Mouse (Mus musculus) midbrain, embryonic 16.5 days (tissue): ENCODE data around the gene Krtcap2. TPM values are rescaled to one million over a fixed set of nuclear protein-coding genes. Genes with fewer than 3 reads are reported as not detected.
A peak's percentile ranks its signal among the peaks of the same experiment; 100 is the strongest.

Source experiments
- ATAC-seq: fragments of 200-750 bp; cut with Nextera tagmentation; 2 replicates; pipeline ENCODE4 v1.8.0; 2017; ENCODE audit warnings: moderate TSS enrichment
- H3K27ac ChIP-seq: fragments of 300-500 bp; sonication (generic); 2 replicates; pipeline ENCODE4 v1.5.1; 2014; ENCODE audit warnings: mild to moderate bottlenecking, low read length, mixed read lengths
- H3K27me3 ChIP-seq: fragments of 300-500 bp; sonication (generic); 2 replicates; pipeline ENCODE4 v1.6.1; 2014; ENCODE audit warnings: low read depth, low read length, mixed read lengths; ENCODE audit not compliant: control insufficient read depth, insufficient read depth
- H3K36me3 ChIP-seq: fragments of 300-500 bp; sonication (generic); 2 replicates; pipeline ENCODE4 v1.6.1; 2014; ENCODE audit warnings: mild to moderate bottlenecking, low read length, moderate library complexity, mixed read lengths; ENCODE audit not compliant: control insufficient read depth, insufficient read depth
- H3K4me1 ChIP-seq: fragments of 300-500 bp; sonication (generic); 2 replicates; pipeline ENCODE4 v1.6.1; 2014; ENCODE audit warnings: mild to moderate bottlenecking, low read length, mixed read lengths; ENCODE audit not compliant: control insufficient read depth, insufficient read depth
- H3K4me2 ChIP-seq: fragments of 300-500 bp; sonication (generic); 2 replicates; pipeline ENCODE4 v1.6.1; 2014; ENCODE audit warnings: mild to moderate bottlenecking, low read length, mixed read lengths
- H3K4me3 ChIP-seq: fragments of 300-500 bp; sonication (generic); 2 replicates; pipeline ENCODE4 v1.5.1; 2014; ENCODE audit warnings: low read depth, mild to moderate bottlenecking, low read length, moderate library complexity, mixed read lengths
- H3K9ac ChIP-seq: fragments of 300-500 bp; sonication (generic); 2 replicates; pipeline ENCODE4 v1.6.1; 2014; ENCODE audit warnings: low read depth, low read length, mixed read lengths
- H3K9me3 ChIP-seq: fragments of 300-500 bp; sonication (generic); replicated peaks from 2 replicates; pipeline ENCODE4 v1.6.1; 2014; ENCODE audit warnings: mild to moderate bottlenecking, low read length, mixed read lengths; ENCODE audit not compliant: control insufficient read depth, poor library complexity, severe bottlenecking
- WGBS: fragments of 180-500 bp; shearing (Covaris S2); extraction: QIAGEN DNeasy Blood & Tissue Kit; methylation state at CpG from one replicate; pipeline ENCODE4 v1.1.7; 2014; 5-methylcytosine and 5-hydroxymethylcytosine counted together
- polyA plus RNA-seq: library from polyadenylated mRNA; unstranded; fragments of >200 nt; fragmentation: Nextera tagmentation; extraction: Ambion mirVana; gene quantifications from 2 replicates; pipeline ENCODE4 v1.2.1, GENCODE M21; 2015

Krtcap2 gene
- polyA plus RNA-seq, 1 experiment from 2014 or later: 195 TPM

- H3K27ac ChIP-seq: no peak overlapping the region
- no peaks in the 10 kb centered on the region for H3K27me3 ChIP-seq
- 46% methylated on average over 8 of the region's 8 CpGs for WGBS
- no peak for ATAC-seq
- H3K4me3 ChIP-seq: no peak overlapping the region
- no peak overlapping the region for H3K9ac ChIP-seq
- H3K4me2 ChIP-seq: no peak overlapping the region
- no peaks in the 10 kb centered on the region for H3K36me3 ChIP-seq
- peaks cover 26% of the 10 kb centered on the region for H3K4me1 ChIP-seq
- no peaks in the 10 kb centered on the region for H3K9me3 ChIP-seq
These were observed 26.2 kb upstream of the Krtcap2 start for GRCm38 (mm10) chr3:89219546-89219945.

GRCm38 (mm10) chr3:89221167-89221566, 24.6 kb upstream of the Krtcap2 start:
- ATAC-seq: no peak

GRCm38 (mm10) chr3:89224796-89225195, 21.0 kb upstream of the Krtcap2 start:
- WGBS: 20% methylated on average over 11 of the region's 11 CpGs
- peak overlapping the region; percentile 43 for H3K4me3 ChIP-seq
- peaks cover 47% of the 10 kb centered on the region for H3K4me1 ChIP-seq
- H3K9ac ChIP-seq: peak overlapping the region; percentile 69
- ATAC-seq: no peak
- H3K9me3 ChIP-seq: no peaks in the 10 kb centered on the region
- no peaks in the 10 kb centered on the region for H3K27me3 ChIP-seq
- H3K36me3 ChIP-seq: no peaks in the 10 kb centered on the region
- H3K27ac ChIP-seq: peak overlapping the region; percentile 90
- H3K4me2 ChIP-seq: peak overlapping the region; percentile 78

More at GRCm38 (mm10) chr3:89221167-89221566, 24.6 kb upstream of the Krtcap2 start:
- Histone ChIP-seq H3K9ac (no peak overlapping the region), H3K27me3 (no peaks in the 10 kb centered on the region), H3K4me1 (peaks cover 30% of the 10 kb centered on the region), H3K4me2 (no peak overlapping the region), H3K4me3 (no peak overlapping the region), H3K27ac (no peak overlapping the region), H3K9me3 (no peaks in the 10 kb centered on the region), H3K36me3 (no peaks in the 10 kb centered on the region)
- 55% methylated on average over 5 of the region's 5 CpGs for WGBS

- WGBS: 12% methylated on average over 12 of the region's 12 CpGs
- peak overlapping the region; percentile 90 for H3K27ac ChIP-seq
- H3K4me1 ChIP-seq: peaks cover 47% of the 10 kb centered on the region
- peak overlapping the region; percentile 43 for H3K4me3 ChIP-seq
- peak overlapping the region; percentile 78 for H3K4me2 ChIP-seq
- H3K9me3 ChIP-seq: no peaks in the 10 kb centered on the region
- H3K9ac ChIP-seq: peak overlapping the region; percentile 69
- no peaks in the 10 kb centered on the region for H3K36me3 ChIP-seq
- ATAC-seq: no peak
- H3K27me3 ChIP-seq: no peaks in the 10 kb centered on the region
These were observed 20.4 kb upstream of the Krtcap2 start for GRCm38 (mm10) chr3:89225321-89225815.

GRCm38 (mm10) chr3:89225918-89226317, 19.8 kb upstream of the Krtcap2 start:
- Histone ChIP-seq H3K9me3 (no peaks in the 10 kb centered on the region), H3K36me3 (no peaks in the 10 kb centered on the region), H3K4me2 (peak overlapping the region; percentile 78), H3K9ac (peak overlapping the region; percentile 69), H3K4me1 (peaks cover 47% of the 10 kb centered on the region), H3K27me3 (no peaks in the 10 kb centered on the region), H3K4me3 (peak overlapping the region; percentile 43), H3K27ac (peak overlapping the region; percentile 90)
- 7% methylated on average over 4 of the region's 4 CpGs for WGBS
- ATAC-seq: peak; percentile 52

GRCm38 (mm10) chr3:89226361-89226760, 19.4 kb upstream of the Krtcap2 start:
- no peak for ATAC-seq
- peak overlapping the region; percentile 90 for H3K27ac ChIP-seq
- peak overlapping the region; percentile 78 for H3K4me2 ChIP-seq
- peak overlapping the region; percentile 69 for H3K9ac ChIP-seq
- peak overlapping the region; percentile 43 for H3K4me3 ChIP-seq
- H3K4me1 ChIP-seq: peaks cover 47% of the 10 kb centered on the region
- 7% methylated on average over 11 of the region's 11 CpGs for WGBS
- no peaks in the 10 kb centered on the region for H3K27me3 ChIP-seq
- H3K36me3 ChIP-seq: no peaks in the 10 kb centered on the region
- no peaks in the 10 kb centered on the region for H3K9me3 ChIP-seq

- H3K4me3 ChIP-seq: peak within 1 kb of the TSS; percentile 43
- WGBS: 2% methylated on average over 21 of the region's 21 CpGs
- H3K27ac ChIP-seq: peak within 1 kb of the TSS; percentile 90
- H3K4me2 ChIP-seq: peak within 1 kb of the TSS; percentile 78
- no peaks in the 10 kb centered on the region for H3K27me3 ChIP-seq
- peak within 1 kb of the TSS; percentile 69 for H3K9ac ChIP-seq
- peak; percentile 28 for ATAC-seq
- no peaks in the 10 kb centered on the region for H3K9me3 ChIP-seq
- peaks cover 47% of the 10 kb centered on the region for H3K4me1 ChIP-seq
- H3K36me3 ChIP-seq: no peaks in the 10 kb centered on the region
These were observed 18.9 kb upstream of the Krtcap2 start, which contains the start of gene Mtx1 for GRCm38 (mm10) chr3:89226900-89227299. Gene Mtx1 (minus strand): TSS chr3:89227088.

GRCm38 (mm10) chr3:89227307-89228179, 18.2 kb upstream of the Krtcap2 start:
- Histone ChIP-seq H3K27ac (peak overlapping the region; percentile 90), H3K4me2 (peak overlapping the region; percentile 78), H3K4me3 (peak overlapping the region; percentile 43), H3K4me1 (peaks cover 47% of the 10 kb centered on the region), H3K36me3 (no peaks in the 10 kb centered on the region), H3K9me3 (no peaks in the 10 kb centered on the region), H3K27me3 (no peaks in the 10 kb centered on the region), H3K9ac (peak overlapping the region; percentile 69)
- ATAC-seq: peak; percentile 72
- under 1% methylated on average over 41 of the region's 41 CpGs for WGBS

GRCm38 (mm10) chr3:89228180-89228549, 17.6 kb upstream of the Krtcap2 start:
- under 1% methylated on average over 18 of the region's 20 CpGs for WGBS
- Histone ChIP-seq H3K9ac (peak overlapping the region; percentile 50), H3K4me1 (peaks cover 47% of the 10 kb centered on the region), H3K27me3 (no peaks in the 10 kb centered on the region), H3K4me3 (peak overlapping the region; percentile 43), H3K9me3 (no peaks in the 10 kb centered on the region), H3K27ac (peak overlapping the region; percentile 90), H3K4me2 (peak overlapping the region; percentile 78), H3K36me3 (peaks cover 3% of the 10 kb centered on the region)
- ATAC-seq: 0 out of 2 replicates have a peak, but pooled peaks have one; percentile 32
